Mouse (Mus musculus): ENCODE results near the gene Ltk.

DNA sequence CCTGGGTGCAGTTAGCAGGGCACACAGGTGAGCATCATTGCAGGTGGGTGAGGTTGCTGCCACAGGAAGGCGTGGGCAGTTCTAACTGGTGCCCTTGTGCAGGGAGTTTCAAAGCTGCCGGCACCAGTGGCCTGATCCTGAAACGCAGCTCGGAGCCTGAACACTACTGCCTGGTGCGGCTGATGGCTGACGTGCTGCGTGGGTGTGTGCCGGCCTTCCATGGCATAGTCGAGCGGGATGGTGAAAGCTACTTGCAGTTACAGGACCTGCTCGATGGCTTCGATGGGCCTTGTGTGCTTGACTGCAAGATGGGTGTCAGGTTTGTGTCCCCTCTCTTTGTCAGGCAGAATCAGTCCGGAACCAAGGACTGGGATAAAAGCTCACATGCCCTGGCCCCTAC lies 11.0 kb downstream of the Ltk start:
- TF ChIP-seq CTCF (IDR thresholded peaks at IDR 0.05; ENCODE audit: borderline replicate concordance, insufficient read depth, low read length) (no peak), POLR2A (IDR thresholded peaks at IDR 0.05; ENCODE audit: low read depth, low read length) (no peak)

Measured in embryonic fibroblast, embryonic 13.5 days (primary cell).